Mouse (Mus musculus) liver, embryonic 16.5 days (tissue): Measurements from ENCODE around the gene Hist1h2ao. TPM values are rescaled to one million over a fixed set of nuclear protein-coding genes. Genes with fewer than 3 reads are reported as not detected.
"Not testable (repeated sequence)": the region's sequence is repeated elsewhere in the genome, so short reads cannot be mapped to it uniquely, and the experiment has no call there.

Experiments used
- ATAC-seq: fragments of 200-750 bp; cut with Nextera tagmentation; 2 replicates; pipeline ENCODE4 v1.8.0; 2017; ENCODE audit warnings: low read depth, mild to moderate bottlenecking, moderate number of reproducible peaks, moderate library complexity
- H3K27ac ChIP-seq: fragments of 300-500 bp; sonication (generic); 2 replicates; pipeline ENCODE4 v1.5.1; 2014; ENCODE audit warnings: mild to moderate bottlenecking, low read length
- H3K27me3 ChIP-seq: fragments of 300-500 bp; sonication (generic); 2 replicates; pipeline ENCODE4 v1.6.1; 2014; ENCODE audit warnings: low read depth, low read length, mixed read lengths; ENCODE audit not compliant: control insufficient read depth, insufficient read depth
- H3K36me3 ChIP-seq: fragments of 300-500 bp; sonication (generic); 2 replicates; pipeline ENCODE4 v1.6.1; 2014; ENCODE audit warnings: mild to moderate bottlenecking; ENCODE audit not compliant: control insufficient read depth, insufficient read depth
- H3K4me1 ChIP-seq: fragments of 300-500 bp; sonication (generic); 2 replicates; pipeline ENCODE4 v1.6.1; 2014; ENCODE audit warnings: low read depth, low read length, mixed read lengths; ENCODE audit not compliant: control insufficient read depth
- H3K4me2 ChIP-seq: fragments of 300-500 bp; sonication (generic); 2 replicates; pipeline ENCODE4 v1.6.1; 2014; ENCODE audit warnings: low read depth, low read length, mixed read lengths
- H3K4me3 ChIP-seq: fragments of 300-500 bp; sonication (generic); 2 replicates; pipeline ENCODE4 v1.5.1; 2014; ENCODE audit warnings: low read depth, mild to moderate bottlenecking, low read length
- H3K9ac ChIP-seq: fragments of 300-500 bp; sonication (generic); 2 replicates; pipeline ENCODE4 v1.6.1; 2014; ENCODE audit warnings: low read depth, low read length
- H3K9me3 ChIP-seq: fragments of 300-500 bp; sonication (generic); replicated peaks from 2 replicates; pipeline ENCODE4 v1.6.1; 2016; ENCODE audit warnings: low read length; ENCODE audit not compliant: control insufficient read depth
- WGBS: fragments of 180-500 bp; shearing (Covaris S2); extraction: QIAGEN DNeasy Blood & Tissue Kit; methylation state at CpG from one replicate; pipeline ENCODE4 v1.1.7; 2014; ENCODE audit not compliant: insufficient replicate concordance; 5-methylcytosine and 5-hydroxymethylcytosine counted together
- polyA plus RNA-seq: library from polyadenylated mRNA; unstranded; fragments of >200 nt; fragmentation: Nextera tagmentation; extraction: Ambion mirVana; gene quantifications from 2 replicates; pipeline ENCODE4 v1.2.1, GENCODE M21; 2015

The Hist1h2ao gene
- polyA plus RNA-seq, 1 experiment from 2014 or later, result 2.1 TPM

DNA sequence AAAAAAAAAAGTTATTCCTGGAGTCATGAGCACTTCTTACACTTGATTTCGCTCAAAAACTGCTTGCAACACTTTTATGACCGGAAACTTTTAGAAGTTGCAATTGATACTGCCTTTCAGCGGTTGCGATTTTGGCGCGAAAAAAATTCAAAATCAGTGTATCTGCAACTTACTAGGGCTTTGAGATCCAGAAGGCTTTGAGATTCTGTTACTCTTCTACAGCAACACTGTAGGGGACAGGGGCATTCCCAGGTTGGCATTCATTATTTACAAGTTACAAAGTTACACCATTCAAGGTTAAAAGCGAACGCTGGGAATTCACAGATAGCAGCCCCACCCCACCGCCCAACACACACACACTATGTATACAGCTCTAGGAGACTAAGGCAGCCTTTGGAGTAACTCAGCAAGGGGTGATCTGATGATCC is 26.5 kb upstream of the Hist1h2ao start:
- peak overlapping the region; percentile 62 for H3K4me3 ChIP-seq
- no peaks in the 10 kb centered on the region for H3K36me3 ChIP-seq
- H3K27me3 ChIP-seq, result no peaks in the 10 kb centered on the region
- peak overlapping the region; percentile 73 for H3K9ac ChIP-seq
- peak overlapping the region; percentile 99 for H3K27ac ChIP-seq
- 2% methylated on average over 9 of the region's 9 CpGs for WGBS
- H3K9me3 ChIP-seq, result no peaks in the 10 kb centered on the region
- peaks cover 29% of the 10 kb centered on the region for H3K4me1 ChIP-seq
- no peak for ATAC-seq
- peak overlapping the region; percentile 82 for H3K4me2 ChIP-seq

GRCm38 (mm10) chr13:21784311-21784710 is 26.0 kb upstream of the Hist1h2ao start:
- 54% methylated on average over 6 of the region's 6 CpGs for WGBS
- no peak for ATAC-seq
- H3K9ac ChIP-seq, result peak overlapping the region; percentile 73
- H3K9me3 ChIP-seq, result no peaks in the 10 kb centered on the region
- H3K27me3 ChIP-seq, result no peaks in the 10 kb centered on the region
- peak overlapping the region; percentile 82 for H3K4me2 ChIP-seq
- H3K27ac ChIP-seq, result peak overlapping the region; percentile 99
- H3K4me3 ChIP-seq, result peak overlapping the region; percentile 62
- H3K4me1 ChIP-seq, result peaks cover 29% of the 10 kb centered on the region
- H3K36me3 ChIP-seq, result no peaks in the 10 kb centered on the region

GRCm38 (mm10) chr13:21786189-21786898 is 23.9 kb upstream of the Hist1h2ao start:
- peak overlapping the region; percentile 97 for H3K27ac ChIP-seq
- H3K4me2 ChIP-seq, result peak overlapping the region; percentile 77
- no peaks in the 10 kb centered on the region for H3K27me3 ChIP-seq
- no peak for ATAC-seq
- 6% methylated on average over 8 of the region's 8 CpGs for WGBS
- H3K9ac ChIP-seq, result peak overlapping the region; percentile 81
- peak overlapping the region; percentile 60 for H3K4me3 ChIP-seq
- H3K4me1 ChIP-seq, result peaks cover 30% of the 10 kb centered on the region
- H3K36me3 ChIP-seq, result no peaks in the 10 kb centered on the region
- no peaks in the 10 kb centered on the region for H3K9me3 ChIP-seq

GRCm38 (mm10) chr13:21786899-21787629 is 23.2 kb upstream of the Hist1h2ao start, which contains the start of the genes Hist1h2an and Hist1h2bp:
Gene Hist1h2an, minus strand, starts transcription at chr13:21787218.
Gene Hist1h2bp, plus strand, starts transcription at chr13:21787461.
- Histone ChIP-seq H3K9ac (peak within 1 kb of the TSS; percentile 81), H3K4me1 (peaks cover 28% of the 10 kb centered on the region)

DNA sequence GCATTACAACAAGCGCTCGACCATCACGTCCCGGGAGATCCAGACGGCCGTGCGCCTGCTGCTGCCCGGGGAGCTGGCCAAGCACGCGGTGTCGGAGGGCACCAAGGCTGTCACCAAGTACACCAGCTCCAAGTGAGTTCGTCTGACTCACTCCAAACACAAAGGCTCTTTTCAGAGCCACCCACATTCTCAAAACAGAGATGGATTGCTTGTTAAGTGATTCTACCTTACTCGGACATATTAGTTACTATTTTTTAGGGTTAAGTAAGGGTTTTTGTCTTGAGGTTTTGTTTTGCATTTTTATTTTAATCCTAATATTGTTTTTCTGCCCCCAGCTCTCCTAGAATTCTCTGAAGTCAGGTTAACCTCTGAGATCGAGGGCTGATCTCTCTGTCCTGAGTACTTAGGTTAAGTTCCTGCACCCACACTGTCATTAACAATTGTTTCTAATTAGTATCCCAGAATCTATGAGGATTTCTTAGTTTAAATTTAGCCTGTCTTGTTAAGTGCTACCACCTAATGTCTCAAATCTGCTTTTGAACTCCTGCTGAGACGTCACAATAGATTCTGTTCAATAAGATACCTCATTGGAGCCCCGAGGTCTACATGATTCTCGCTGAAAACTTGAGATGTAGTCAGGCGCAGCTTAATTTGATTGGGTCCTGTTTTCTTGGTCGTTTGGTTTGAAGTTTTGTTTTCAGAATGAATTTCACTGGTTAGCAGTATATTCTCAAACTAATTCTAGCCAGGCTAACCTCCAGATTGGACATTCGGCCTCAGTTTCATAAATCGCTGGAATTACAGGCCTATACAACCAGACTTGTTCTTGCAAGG is 22.3 kb upstream of the Hist1h2ao start:
- peak overlapping the region; percentile 61 for H3K4me2 ChIP-seq
- peak overlapping the region; percentile 96 for H3K27ac ChIP-seq
- 25% methylated on average over 13 of the region's 21 CpGs for WGBS
- H3K36me3 ChIP-seq, result no peaks in the 10 kb centered on the region
- peak overlapping the region; percentile 65 for H3K9ac ChIP-seq
- no peaks in the 10 kb centered on the region for H3K9me3 ChIP-seq
- no peaks in the 10 kb centered on the region for H3K27me3 ChIP-seq
- H3K4me3 ChIP-seq, result peak overlapping the region; percentile 60
- H3K4me1 ChIP-seq, result peaks cover 24% of the 10 kb centered on the region
- ATAC-seq, result peak; percentile 6

More at GRCm38 (mm10) chr13:21786899-21787629, 23.2 kb upstream of the Hist1h2ao start, which contains the start of the genes Hist1h2an and Hist1h2bp:
- Histone ChIP-seq H3K4me3 (peak within 1 kb of the TSS; percentile 60), H3K27ac (peak within 1 kb of the TSS; percentile 97), H3K4me2 (peak within 1 kb of the TSS; percentile 77)
- ATAC-seq, result peak; percentile 83
- under 1% methylated on average over 38 of the region's 63 CpGs for WGBS
- H3K27me3 ChIP-seq, H3K36me3 ChIP-seq, H3K9me3 ChIP-seq: not testable (repeated sequence)

DNA sequence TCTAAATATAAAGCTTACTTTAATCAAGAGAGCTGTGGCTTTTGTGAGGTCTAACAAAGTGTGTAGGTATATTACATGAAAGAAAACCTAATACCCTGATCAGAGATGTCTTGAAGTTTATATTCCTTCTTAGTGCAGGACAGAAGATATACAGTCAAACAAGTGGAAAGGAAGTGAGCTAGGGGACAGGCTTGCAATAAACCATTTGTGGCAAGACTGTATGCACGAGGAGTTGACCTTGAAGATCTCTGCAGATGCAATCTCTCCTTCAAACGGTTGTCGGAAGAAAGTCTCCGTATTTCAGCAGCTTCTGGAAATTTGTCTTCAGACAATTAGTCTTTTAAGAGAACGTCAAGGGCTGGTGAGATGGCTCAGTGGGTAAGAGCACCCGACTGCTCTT is 20.3 kb upstream of the Hist1h2ao start:
- ATAC-seq, result no peak
- Histone ChIP-seq H3K27ac (no peak overlapping the region), H3K4me2 (no peak overlapping the region), H3K4me3 (no peak overlapping the region), H3K4me1 (peaks cover 14% of the 10 kb centered on the region), H3K9ac (no peak overlapping the region), H3K9me3 (no peaks in the 10 kb centered on the region), H3K27me3 (no peaks in the 10 kb centered on the region), H3K36me3 (no peaks in the 10 kb centered on the region)
- 36% methylated on average over 6 of the region's 6 CpGs for WGBS

GRCm38 (mm10) chr13:21790601-21791283 is 19.5 kb upstream of the Hist1h2ao start:
- H3K27ac ChIP-seq, result no peak overlapping the region
- H3K27me3 ChIP-seq, result no peaks in the 10 kb centered on the region
- no peaks in the 10 kb centered on the region for H3K36me3 ChIP-seq
- no peaks in the 10 kb centered on the region for H3K9me3 ChIP-seq
- ATAC-seq, result no peak
- H3K4me2 ChIP-seq, result peak overlapping the region; percentile 34
- peak overlapping the region; percentile 9; the same call in 1 of the 2 replicates for H3K9ac ChIP-seq
- H3K4me1 ChIP-seq, result peaks cover 14% of the 10 kb centered on the region
- WGBS, result 37% methylated on average over 17 of the region's 18 CpGs
- H3K4me3 ChIP-seq, result 0 out of 2 replicates have a peak overlapping the region, but pooled peaks have one; percentile 1

DNA sequence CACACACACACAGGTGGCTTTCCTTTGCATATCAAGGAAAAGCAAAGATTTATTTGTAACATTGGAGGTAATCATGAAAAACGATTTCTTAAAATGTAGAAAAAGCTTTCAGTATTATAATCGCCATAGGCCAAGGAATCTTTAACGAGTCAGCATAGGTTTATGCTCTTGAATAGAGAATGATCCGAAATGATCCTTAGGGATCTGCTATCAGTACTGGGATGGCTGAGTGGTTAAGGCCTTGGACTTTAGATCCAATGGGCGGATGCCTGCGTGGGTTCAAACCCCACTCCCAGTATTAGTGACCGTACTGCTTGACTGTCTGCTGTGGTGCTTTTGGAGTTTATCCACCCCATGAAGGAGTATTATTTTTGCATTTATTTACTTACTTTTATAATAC is 14.7 kb upstream of the Hist1h2ao start:
- Histone ChIP-seq H3K27ac (no peak overlapping the region), H3K4me1 (peaks cover under 1% of the 10 kb centered on the region; the same call in 1 of the 2 replicates), H3K4me3 (no peak overlapping the region), H3K9me3 (no peaks in the 10 kb centered on the region), H3K36me3 (no peaks in the 10 kb centered on the region), H3K4me2 (no peak overlapping the region), H3K9ac (no peak overlapping the region), H3K27me3 (no peaks in the 10 kb centered on the region)
- no peak for ATAC-seq
- 75% methylated on average over 7 of the region's 7 CpGs for WGBS
